Mouse (Mus musculus): ENCODE measurements around the gene Gm49342. TPM values are rescaled to one million over a fixed set of nuclear protein-coding genes. Genes with fewer than 3 reads are reported as not detected.
A peak's percentile ranks its signal among the peaks of the same experiment; 100 is the strongest.
"Not testable (repeated sequence)": the region's sequence is repeated elsewhere in the genome, so short reads cannot be mapped to it uniquely, and the experiment has no call there.

Gm49342 gene
- polyA plus RNA-seq, 1 experiment from 2014 or later = not detected

DNA sequence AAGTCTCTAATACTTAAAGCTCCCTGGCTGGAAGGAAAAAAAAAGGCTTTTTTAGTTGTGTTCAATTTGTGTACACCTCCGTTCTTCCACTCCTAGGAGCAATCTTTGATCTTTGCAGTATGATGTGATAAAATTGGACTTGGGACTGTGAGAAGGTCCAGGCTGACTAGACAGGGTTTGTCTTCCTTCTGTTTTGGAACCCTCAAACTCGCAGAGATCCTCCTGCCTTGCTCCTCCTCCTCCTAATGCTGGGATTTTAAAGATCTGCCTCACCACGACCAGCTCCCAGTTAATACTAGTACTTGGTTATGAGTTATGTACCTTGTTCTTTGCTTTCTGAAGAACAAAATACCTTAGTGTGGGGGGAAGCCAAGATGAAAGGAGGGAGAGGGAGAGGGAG lies 1.2 kb downstream of the Gm49342 start:
- not testable (repeated sequence) for DNase-seq (ENCODE audit: low spot score); H3K4me1 ChIP-seq (ENCODE audit: control insufficient read depth, insufficient read depth, low read length); H3K27ac ChIP-seq (replicated peaks; ENCODE audit: low read depth, low read length); H3K27me3 ChIP-seq (replicated peaks; ENCODE audit: control insufficient read depth, insufficient read depth, low read length); ATAC-seq (ENCODE audit: low read depth); H3K9me3 ChIP-seq (ENCODE audit: control insufficient read depth, low read length); H3K36me3 ChIP-seq (ENCODE audit: control insufficient read depth, insufficient read depth, low read length)
- whole genome bisulfite sequencing = 30% methylated on average over 3 of the region's 3 CpGs
- Histone ChIP-seq H3K9ac (ENCODE audit: low read depth, low read length) (peak overlapping the region; percentile 65), H3K4me3 (ENCODE audit: low read depth, low read length) (peak overlapping the region; percentile 54), H3K4me2 (ENCODE audit: low read depth, low read length) (peak overlapping the region; percentile 66)

DNA sequence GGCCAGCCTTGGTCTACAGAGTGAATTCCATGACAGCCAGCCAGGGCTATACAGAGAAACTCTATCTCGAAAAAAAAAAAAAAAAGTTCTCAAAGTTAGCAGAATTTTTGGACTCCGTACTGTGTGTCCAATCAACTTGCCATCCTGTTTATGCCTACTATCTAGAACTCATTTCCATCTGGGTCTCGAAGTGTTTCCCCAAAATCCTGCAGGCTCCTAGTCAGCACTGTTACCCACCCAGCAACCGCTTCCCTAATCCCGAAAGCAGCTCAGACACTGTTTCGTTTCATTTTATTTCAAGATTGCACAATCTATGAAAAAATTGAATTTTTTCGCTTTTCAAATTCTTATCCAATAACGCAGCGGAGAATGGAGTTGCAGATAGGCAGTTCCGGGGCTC lies 11.2 kb downstream of the Gm49342 start:
- 89% methylated on average over 10 of the region's 10 CpGs for WGBS
- H3K9me3 ChIP-seq (ENCODE audit: control insufficient read depth, low read length) = no peaks in the 10 kb centered on the region
- no peak for DNase-seq (ENCODE audit: low spot score)
- H3K4me2 ChIP-seq (ENCODE audit: low read depth, low read length) = no peak overlapping the region
- H3K27ac ChIP-seq (replicated peaks; ENCODE audit: low read depth, low read length) = no peak overlapping the region
- H3K4me3 ChIP-seq (ENCODE audit: low read depth, low read length) = no peak overlapping the region
- H3K27me3 ChIP-seq (replicated peaks; ENCODE audit: control insufficient read depth, insufficient read depth, low read length) = no peaks in the 10 kb centered on the region
- no peak overlapping the region for H3K9ac ChIP-seq (ENCODE audit: low read depth, low read length)
- H3K4me1 ChIP-seq (ENCODE audit: control insufficient read depth, insufficient read depth, low read length) = no peaks in the 10 kb centered on the region
- ATAC-seq (ENCODE audit: low read depth) = no peak
- peaks cover 9% of the 10 kb centered on the region; the same call in 1 of the 2 replicates for H3K36me3 ChIP-seq (ENCODE audit: control insufficient read depth, insufficient read depth, low read length)

- H3K36me3 ChIP-seq (ENCODE audit: control insufficient read depth, insufficient read depth, low read length); H3K27ac ChIP-seq (replicated peaks; ENCODE audit: low read depth, low read length); H3K4me1 ChIP-seq (ENCODE audit: control insufficient read depth, insufficient read depth, low read length); H3K9me3 ChIP-seq (ENCODE audit: control insufficient read depth, low read length); DNase-seq (ENCODE audit: low spot score); H3K27me3 ChIP-seq (replicated peaks; ENCODE audit: control insufficient read depth, insufficient read depth, low read length): not testable (repeated sequence)
- H3K9ac ChIP-seq (ENCODE audit: low read depth, low read length) = peak within 1 kb of the TSS; percentile 40; the same call in 1 of the 2 replicates
- H3K4me2 ChIP-seq (ENCODE audit: low read depth, low read length) = peak within 1 kb of the TSS; percentile 44; the same call in 1 of the 2 replicates
- ATAC-seq (ENCODE audit: low read depth) = peak; percentile 90
- H3K4me3 ChIP-seq (ENCODE audit: low read depth, low read length) = peak within 1 kb of the TSS; percentile 14
- 10% methylated on average over 12 of the region's 19 CpGs for WGBS
Observed at GRCm38 (mm10) chr14:50955942-50956508, 11.7 kb downstream of the Gm49342 start, which contains the start of gene Pnp2. Gene Pnp2 (plus strand): TSS chr14:50955992.

DNA sequence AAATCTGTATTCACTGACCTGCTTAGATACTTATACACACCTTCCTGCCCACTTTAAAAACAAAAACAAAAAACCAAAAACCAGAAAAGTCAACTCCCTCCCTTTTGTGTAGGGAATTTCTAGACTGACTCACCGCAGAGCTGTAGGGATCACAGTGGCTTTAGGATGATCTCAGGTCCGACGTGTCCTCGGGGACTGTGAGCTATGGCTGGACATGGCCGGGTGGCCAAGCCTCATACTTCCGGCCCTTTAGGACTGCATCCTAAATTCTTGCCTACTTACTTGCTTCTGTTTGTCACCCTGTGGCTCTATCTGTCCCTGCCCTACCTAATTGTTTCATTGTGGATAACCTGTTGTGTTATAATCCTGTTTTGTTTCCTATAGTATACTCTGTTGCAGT lies 12.4 kb downstream of the Gm49342 start:
- H3K9me3 ChIP-seq (ENCODE audit: control insufficient read depth, low read length); ATAC-seq (ENCODE audit: low read depth); H3K27me3 ChIP-seq (replicated peaks; ENCODE audit: control insufficient read depth, insufficient read depth, low read length); H3K4me2 ChIP-seq (ENCODE audit: low read depth, low read length); H3K9ac ChIP-seq (ENCODE audit: low read depth, low read length); H3K4me3 ChIP-seq (ENCODE audit: low read depth, low read length); H3K36me3 ChIP-seq (ENCODE audit: control insufficient read depth, insufficient read depth, low read length); DNase-seq (ENCODE audit: low spot score); H3K4me1 ChIP-seq (ENCODE audit: control insufficient read depth, insufficient read depth, low read length); H3K27ac ChIP-seq (replicated peaks; ENCODE audit: low read depth, low read length): not testable (repeated sequence)
- 77% methylated on average over 6 of the region's 6 CpGs for WGBS

DNA sequence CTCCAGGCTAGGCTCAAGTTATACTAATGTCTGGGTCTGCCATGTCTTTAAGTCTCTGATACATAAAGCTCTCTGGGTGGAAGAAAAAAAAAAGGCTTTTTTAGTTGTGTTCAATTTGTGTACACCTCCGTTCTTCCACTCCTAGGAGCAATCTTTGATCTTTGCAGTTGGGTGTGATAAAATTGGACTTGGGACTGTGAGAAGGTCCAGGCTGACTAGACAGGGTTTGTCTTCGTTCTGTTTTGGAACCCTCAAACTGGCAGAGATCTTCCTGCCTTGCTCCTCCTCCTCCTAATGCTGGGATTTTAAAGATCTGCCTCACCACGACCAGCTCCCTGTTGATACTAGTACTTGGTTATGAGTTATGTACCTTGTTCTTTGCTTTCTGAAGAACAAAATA lies 12.8 kb downstream of the Gm49342 start:
- not testable (repeated sequence) for H3K9me3 ChIP-seq (ENCODE audit: control insufficient read depth, low read length); H3K4me2 ChIP-seq (ENCODE audit: low read depth, low read length); ATAC-seq (ENCODE audit: low read depth); H3K27ac ChIP-seq (replicated peaks; ENCODE audit: low read depth, low read length); H3K4me1 ChIP-seq (ENCODE audit: control insufficient read depth, insufficient read depth, low read length); H3K9ac ChIP-seq (ENCODE audit: low read depth, low read length); H3K27me3 ChIP-seq (replicated peaks; ENCODE audit: control insufficient read depth, insufficient read depth, low read length); H3K4me3 ChIP-seq (ENCODE audit: low read depth, low read length); DNase-seq (ENCODE audit: low spot score); H3K36me3 ChIP-seq (ENCODE audit: control insufficient read depth, insufficient read depth, low read length)
- WGBS = 60% methylated on average over 3 of the region's 3 CpGs

- H3K4me2 ChIP-seq (ENCODE audit: low read depth, low read length); H3K4me3 ChIP-seq (ENCODE audit: low read depth, low read length); H3K27me3 ChIP-seq (replicated peaks; ENCODE audit: control insufficient read depth, insufficient read depth, low read length); ATAC-seq (ENCODE audit: low read depth); H3K27ac ChIP-seq (replicated peaks; ENCODE audit: low read depth, low read length); H3K36me3 ChIP-seq (ENCODE audit: control insufficient read depth, insufficient read depth, low read length); H3K4me1 ChIP-seq (ENCODE audit: control insufficient read depth, insufficient read depth, low read length); H3K9me3 ChIP-seq (ENCODE audit: control insufficient read depth, low read length); H3K9ac ChIP-seq (ENCODE audit: low read depth, low read length); DNase-seq (ENCODE audit: low spot score): not testable (repeated sequence)
- WGBS = 86% methylated on average over 5 of the region's 5 CpGs
Observed at GRCm38 (mm10) chr14:50958289-50958995, 14.1 kb downstream of the Gm49342 start.

GRCm38 (mm10) chr14:50968216-50968980 lies 24.1 kb downstream of the Gm49342 start:
- Histone ChIP-seq H3K9ac (ENCODE audit: low read depth, low read length) (no peak overlapping the region), H3K4me2 (ENCODE audit: low read depth, low read length) (no peak overlapping the region), H3K27me3 (replicated peaks; ENCODE audit: control insufficient read depth, insufficient read depth, low read length) (no peaks in the 10 kb centered on the region), H3K4me1 (ENCODE audit: control insufficient read depth, insufficient read depth, low read length) (no peaks in the 10 kb centered on the region; the same call in 1 of the 2 replicates), H3K9me3 (ENCODE audit: control insufficient read depth, low read length) (no peaks in the 10 kb centered on the region), H3K4me3 (ENCODE audit: low read depth, low read length) (no peak overlapping the region), H3K36me3 (ENCODE audit: control insufficient read depth, insufficient read depth, low read length) (no peaks in the 10 kb centered on the region), H3K27ac (replicated peaks; ENCODE audit: low read depth, low read length) (no peak overlapping the region)
- peak; percentile 16 for DNase-seq (ENCODE audit: low spot score)
- ATAC-seq (ENCODE audit: low read depth) = no peak
- WGBS = 74% methylated on average over 5 of the region's 5 CpGs

GRCm38 (mm10) chr14:50969041-50969440 lies 24.7 kb downstream of the Gm49342 start:
- 24% methylated on average over 1 of the region's 1 CpGs for WGBS

More at GRCm38 (mm10) chr14:50969041-50969440, 24.7 kb downstream of the Gm49342 start:
- Histone ChIP-seq H3K27ac (replicated peaks; ENCODE audit: low read depth, low read length) (no peak overlapping the region), H3K27me3 (replicated peaks; ENCODE audit: control insufficient read depth, insufficient read depth, low read length) (no peaks in the 10 kb centered on the region), H3K4me1 (ENCODE audit: control insufficient read depth, insufficient read depth, low read length) (no peaks in the 10 kb centered on the region; the same call in 1 of the 2 replicates), H3K4me2 (ENCODE audit: low read depth, low read length) (peak overlapping the region; percentile 3; the same call in 1 of the 2 replicates), H3K9me3 (ENCODE audit: control insufficient read depth, low read length) (no peaks in the 10 kb centered on the region), H3K4me3 (ENCODE audit: low read depth, low read length) (no peak overlapping the region), H3K36me3 (ENCODE audit: control insufficient read depth, insufficient read depth, low read length) (no peaks in the 10 kb centered on the region), H3K9ac (ENCODE audit: low read depth, low read length) (no peak overlapping the region)
- no peak for ATAC-seq (ENCODE audit: low read depth)
- DNase-seq (ENCODE audit: low spot score) = no peak

Measured in embryonic facial prominence, embryonic 14.5 days (tissue).